Mouse (Mus musculus) thymus, postnatal 14 days (tissue): ENCODE measurements around the gene Otos.

Experiments
- DNase-seq: peaks from one replicate; pipeline ENCODE4 v3.0.0; 2021

Otos gene

GRCm38 (mm10) chr1:92648673-92649072 is at the start of gene Otos:
TSS of gene Otos (minus strand) at chr1:92648841.
- peak; percentile 67 for DNase-seq

- DNase-seq = peak; percentile 75
Measured at GRCm38 (mm10) chr1:92696848-92697247, 48.2 kb upstream of the Otos start.

GRCm38 (mm10) chr1:92695751-92696150 is 47.1 kb upstream of the Otos start:
- DNase-seq = no peak

- no peak for DNase-seq
Measured at GRCm38 (mm10) chr1:92691166-92691844, 42.7 kb upstream of the Otos start.

GRCm38 (mm10) chr1:92686994-92687393 is 38.4 kb upstream of the Otos start:
- no peak for DNase-seq

GRCm38 (mm10) chr1:92683151-92683550 is 34.5 kb upstream of the Otos start:
- no peak for DNase-seq

- no peak for DNase-seq
Measured at GRCm38 (mm10) chr1:92680668-92681603, 32.3 kb upstream of the Otos start.

- no peak for DNase-seq
Measured at GRCm38 (mm10) chr1:92678757-92679156, 30.1 kb upstream of the Otos start.

- DNase-seq = no peak
Measured at GRCm38 (mm10) chr1:92676676-92676975, 28.0 kb upstream of the Otos start.

- DNase-seq = peak; percentile 14
Measured at GRCm38 (mm10) chr1:92675932-92676675, 27.5 kb upstream of the Otos start.

- no peak for DNase-seq
Measured at GRCm38 (mm10) chr1:92673258-92673782, 24.7 kb upstream of the Otos start.

GRCm38 (mm10) chr1:92671326-92671725 is 22.7 kb upstream of the Otos start:
- DNase-seq = no peak

- DNase-seq = no peak
Measured at GRCm38 (mm10) chr1:92669430-92669829, 20.8 kb upstream of the Otos start.

- no peak for DNase-seq
Measured at GRCm38 (mm10) chr1:92667106-92667505, 18.5 kb upstream of the Otos start.

GRCm38 (mm10) chr1:92659392-92659791 is 10.8 kb upstream of the Otos start:
- DNase-seq = no peak

- no peak for DNase-seq
Measured at GRCm38 (mm10) chr1:92657025-92657820, 8.6 kb upstream of the Otos start.

GRCm38 (mm10) chr1:92654676-92655075 is 6.0 kb upstream of the Otos start:
- no peak for DNase-seq

- no peak for DNase-seq
Measured at GRCm38 (mm10) chr1:92653179-92653578, 4.5 kb upstream of the Otos start.

GRCm38 (mm10) chr1:92651467-92651866 is 2.8 kb upstream of the Otos start:
- DNase-seq = no peak

- peak; percentile 23 for DNase-seq
Measured at GRCm38 (mm10) chr1:92648197-92648596, 444 bp downstream of the Otos start.

GRCm38 (mm10) chr1:92647752-92648151 is 889 bp downstream of the Otos start:
- peak; percentile 61 for DNase-seq

- DNase-seq = no peak
Measured at GRCm38 (mm10) chr1:92647026-92647425, 1.6 kb downstream of the Otos start.
